Mouse (Mus musculus) kidney, embryonic 16.5 days (tissue): ENCODE measurements around the gene Pth2. TPM values are rescaled to one million over a fixed set of nuclear protein-coding genes. Genes with fewer than 3 reads are reported as not detected.
"Not testable (repeated sequence)": the region's sequence is repeated elsewhere in the genome, so short reads cannot be mapped to it uniquely, and the experiment has no call there.

Experiments used
- ATAC-seq: fragments of 200-750 bp; cut with Nextera tagmentation; 2 replicates; pipeline ENCODE4 v1.8.0; 2017; ENCODE audit warnings: moderate TSS enrichment; ENCODE audit not compliant: low FRiP score, low TSS enrichment
- H3K27ac ChIP-seq: fragments of 300-500 bp; sonication (generic); 2 replicates; pipeline ENCODE4 v1.5.1; 2014; ENCODE audit warnings: low read length
- H3K27me3 ChIP-seq: fragments of 300-500 bp; sonication (generic); 2 replicates; pipeline ENCODE4 v1.6.1; 2014; ENCODE audit warnings: low read length, control low read depth, mixed read lengths; ENCODE audit not compliant: insufficient read depth
- H3K36me3 ChIP-seq: fragments of 300-500 bp; sonication (generic); 2 replicates; pipeline ENCODE4 v1.6.1; 2014; ENCODE audit warnings: low read length, control low read depth, mixed read lengths; ENCODE audit not compliant: insufficient read depth
- H3K4me1 ChIP-seq: fragments of 300-500 bp; sonication (generic); 2 replicates; pipeline ENCODE4 v1.6.1; 2014; ENCODE audit warnings: low read length, control low read depth, mixed read lengths; ENCODE audit not compliant: insufficient read depth
- H3K4me2 ChIP-seq: fragments of 300-500 bp; sonication (generic); replicated peaks from 2 replicates; pipeline ENCODE4 v1.6.1; 2014; ENCODE audit warnings: low read depth, low read length
- H3K4me3 ChIP-seq: fragments of 300-500 bp; sonication (generic); 2 replicates; pipeline ENCODE4 v1.5.1; 2014; ENCODE audit warnings: mild to moderate bottlenecking, low read length
- H3K9ac ChIP-seq: fragments of 300-500 bp; sonication (generic); replicated peaks from 2 replicates; pipeline ENCODE4 v1.6.1; 2014; ENCODE audit warnings: low read length
- H3K9me3 ChIP-seq: fragments of 300-500 bp; sonication (generic); 2 replicates; pipeline ENCODE4 v1.6.1; 2016; ENCODE audit warnings: low read length, control low read depth
- WGBS: fragments of 180-500 bp; shearing (Covaris S2); extraction: QIAGEN DNeasy Blood & Tissue Kit; methylation state at CpG from one replicate; pipeline ENCODE4 v1.1.7; 2014; 5-methylcytosine and 5-hydroxymethylcytosine counted together
- polyA plus RNA-seq: library from polyadenylated mRNA; unstranded; fragments of >200 nt; fragmentation: Nextera tagmentation; extraction: Ambion mirVana; gene quantifications from 2 replicates; pipeline ENCODE4 v1.2.1, GENCODE M21; 2015

Gene Pth2
- polyA plus RNA-seq, 1 experiment from 2014 or later, result not detected

DNA sequence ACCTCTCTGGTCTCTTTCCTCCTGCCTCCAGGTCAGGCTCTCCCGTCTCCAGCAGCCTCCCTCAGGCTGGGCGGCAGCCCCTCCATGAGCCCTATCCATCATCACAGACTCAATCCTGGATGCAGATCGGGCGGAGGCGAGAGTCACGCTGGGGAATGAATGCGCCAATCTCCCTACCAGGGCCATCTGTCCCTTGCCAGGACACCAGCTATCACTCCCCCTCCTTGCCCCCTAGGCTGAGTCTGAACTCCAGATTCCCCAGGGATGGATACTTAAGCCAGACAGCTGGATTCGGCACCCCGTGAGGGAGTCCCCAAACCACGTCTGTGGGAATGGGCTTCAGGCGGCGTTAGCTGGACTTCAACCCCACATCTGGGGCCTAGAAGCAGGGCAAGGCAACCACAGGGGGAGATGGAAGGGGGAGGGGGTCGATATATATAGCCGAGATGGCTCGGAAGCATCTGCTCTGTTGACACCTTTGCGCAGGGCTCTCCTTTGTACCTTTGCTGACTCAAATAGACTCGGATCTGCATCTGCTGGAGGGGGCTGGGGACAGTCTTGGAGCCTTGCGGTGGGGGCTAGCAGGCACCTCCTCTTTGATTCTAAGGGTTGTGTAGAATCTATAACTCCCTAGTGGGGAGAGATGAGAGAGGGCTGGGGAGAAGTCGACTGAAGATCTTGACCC is 12.9 kb upstream of the Pth2 start:
- Histone ChIP-seq H3K4me2 (no peak overlapping the region), H3K27ac (no peak overlapping the region), H3K27me3 (peaks cover 76% of the 10 kb centered on the region), H3K4me3 (no peak overlapping the region), H3K4me1 (0 out of 2 replicates have a peak, but pooled peaks cover 5% of the 10 kb centered on the region), H3K9ac (no peak overlapping the region), H3K9me3 (peaks cover 19% of the 10 kb centered on the region), H3K36me3 (no peaks in the 10 kb centered on the region)
- 3% methylated on average over 19 of the region's 19 CpGs for WGBS
- no peak for ATAC-seq

DNA sequence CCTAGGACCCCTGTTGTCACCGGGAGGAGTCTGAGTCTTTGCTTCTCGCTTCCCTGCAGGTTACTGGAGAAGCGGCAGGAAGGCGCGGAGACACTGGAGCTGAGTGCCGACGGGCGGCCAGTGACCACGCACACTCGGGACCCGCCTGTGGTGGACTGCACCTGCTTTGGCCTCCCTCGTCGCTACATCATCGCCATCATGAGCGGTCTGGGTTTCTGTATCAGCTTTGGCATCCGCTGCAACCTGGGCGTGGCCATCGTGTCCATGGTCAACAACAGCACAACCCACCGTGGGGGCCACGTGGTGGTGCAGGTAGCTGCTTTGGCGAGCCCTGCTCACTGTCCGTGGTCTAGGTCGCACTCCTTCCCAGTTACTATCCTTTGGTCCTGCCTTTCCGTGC is 12.1 kb upstream of the Pth2 start:
- Histone ChIP-seq H3K36me3 (no peaks in the 10 kb centered on the region), H3K4me1 (0 out of 2 replicates have a peak, but pooled peaks cover 5% of the 10 kb centered on the region), H3K4me2 (no peak overlapping the region), H3K9ac (no peak overlapping the region), H3K27ac (no peak overlapping the region), H3K27me3 (peaks cover 69% of the 10 kb centered on the region), H3K4me3 (peak overlapping the region; percentile 13; the same call in 1 of the 2 replicates), H3K9me3 (peaks cover 19% of the 10 kb centered on the region)
- 5% methylated on average over 24 of the region's 24 CpGs for WGBS
- 0 out of 2 replicates have a peak, but pooled peaks have one; percentile 35 for ATAC-seq

GRCm38 (mm10) chr7:45169495-45169894 is 11.3 kb upstream of the Pth2 start:
- Histone ChIP-seq H3K4me3 (no peak overlapping the region), H3K27ac (no peak overlapping the region), H3K27me3 (peaks cover 68% of the 10 kb centered on the region), H3K9ac (no peak overlapping the region), H3K36me3 (no peaks in the 10 kb centered on the region), H3K9me3 (peaks cover 19% of the 10 kb centered on the region), H3K4me1 (0 out of 2 replicates have a peak, but pooled peaks cover under 1% of the 10 kb centered on the region), H3K4me2 (no peak overlapping the region)
- 91% methylated on average over 3 of the region's 3 CpGs for WGBS
- ATAC-seq, result no peak

DNA sequence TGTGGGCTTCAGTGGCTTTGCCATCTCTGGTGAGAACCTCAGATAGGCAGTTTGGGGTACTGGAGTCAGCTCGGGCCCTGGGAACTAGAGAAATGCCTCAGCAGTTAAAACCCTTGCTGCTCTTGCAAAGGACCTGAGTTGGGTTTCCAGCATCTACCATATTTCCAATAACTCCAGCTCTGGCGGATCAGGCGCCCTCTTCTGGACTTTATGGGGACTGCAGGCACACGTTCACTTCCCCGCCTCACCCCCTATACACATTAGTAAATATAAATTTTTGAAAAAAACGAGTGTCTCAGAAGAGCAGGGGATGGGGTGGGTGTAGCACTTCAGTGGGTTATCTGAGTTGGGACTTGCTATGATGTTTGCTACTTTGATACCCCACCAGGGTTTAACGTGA is 7.8 kb upstream of the Pth2 start:
- H3K9me3 ChIP-seq, result peaks cover 19% of the 10 kb centered on the region
- H3K4me2 ChIP-seq, result no peak overlapping the region
- ATAC-seq, result no peak
- 56% methylated on average over 7 of the region's 7 CpGs for WGBS
- no peak overlapping the region for H3K9ac ChIP-seq
- H3K4me1 ChIP-seq, result peaks cover 14% of the 10 kb centered on the region; the same call in 1 of the 2 replicates
- no peaks in the 10 kb centered on the region for H3K36me3 ChIP-seq
- H3K4me3 ChIP-seq, result no peak overlapping the region
- H3K27me3 ChIP-seq, result peaks cover 69% of the 10 kb centered on the region
- H3K27ac ChIP-seq, result no peak overlapping the region

- not testable (repeated sequence) for H3K9ac ChIP-seq
Measured at GRCm38 (mm10) chr7:45173772-45174171, 7.0 kb upstream of the Pth2 start.

DNA sequence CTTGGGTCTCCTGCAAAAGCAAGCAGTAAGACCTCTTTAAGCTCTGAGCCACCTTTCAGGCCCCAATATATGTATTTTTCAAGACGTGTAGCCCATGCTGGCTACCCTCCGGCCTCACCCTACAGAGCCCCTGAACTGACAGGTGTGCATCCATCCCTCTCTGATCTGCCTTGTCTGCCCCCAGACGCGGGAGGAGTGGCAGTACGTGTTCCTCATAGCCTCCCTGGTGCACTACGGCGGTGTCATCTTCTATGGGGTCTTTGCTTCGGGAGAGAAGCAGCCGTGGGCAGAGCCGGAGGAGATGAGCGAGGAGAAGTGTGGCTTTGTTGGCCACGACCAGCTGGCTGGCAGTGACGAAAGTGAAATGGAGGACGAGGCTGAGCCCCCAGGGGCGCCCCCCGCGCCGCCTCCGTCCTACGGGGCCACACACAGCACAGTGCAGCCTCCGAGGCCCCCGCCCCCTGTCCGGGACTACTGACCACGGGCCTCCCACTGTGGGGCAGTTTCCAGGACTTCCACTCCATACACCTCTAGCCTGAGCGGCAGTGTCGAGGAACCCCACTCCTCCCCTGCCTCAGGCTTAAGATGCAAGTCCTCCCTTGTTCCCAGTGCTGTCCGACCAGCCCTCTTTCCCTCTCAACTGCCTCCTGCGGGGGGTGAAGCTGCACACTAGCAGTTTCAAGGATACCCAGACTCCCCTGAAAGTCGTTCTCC is 6.1 kb upstream of the Pth2 start:
- Histone ChIP-seq H3K4me2 (peak overlapping the region; percentile 33; the same call in 1 of the 2 replicates), H3K27me3 (peaks cover 70% of the 10 kb centered on the region), H3K9me3 (peaks cover 8% of the 10 kb centered on the region), H3K4me1 (peaks cover 14% of the 10 kb centered on the region; the same call in 1 of the 2 replicates), H3K9ac (no peak overlapping the region; the same call in 1 of the 2 replicates), H3K36me3 (no peaks in the 10 kb centered on the region), H3K27ac (no peak overlapping the region), H3K4me3 (no peak overlapping the region)
- 3% methylated on average over 29 of the region's 29 CpGs for WGBS
- peak; percentile 43; the same call in 1 of the 2 replicates for ATAC-seq

More at GRCm38 (mm10) chr7:45173772-45174171, 7.0 kb upstream of the Pth2 start:
- not testable (repeated sequence) for H3K27ac ChIP-seq, ATAC-seq, H3K4me3 ChIP-seq, H3K36me3 ChIP-seq, H3K4me2 ChIP-seq
- 73% methylated on average over 1 of the region's 1 CpGs for WGBS
- peaks cover 14% of the 10 kb centered on the region; the same call in 1 of the 2 replicates for H3K4me1 ChIP-seq
- peaks cover 69% of the 10 kb centered on the region for H3K27me3 ChIP-seq
- peaks cover 17% of the 10 kb centered on the region for H3K9me3 ChIP-seq

DNA sequence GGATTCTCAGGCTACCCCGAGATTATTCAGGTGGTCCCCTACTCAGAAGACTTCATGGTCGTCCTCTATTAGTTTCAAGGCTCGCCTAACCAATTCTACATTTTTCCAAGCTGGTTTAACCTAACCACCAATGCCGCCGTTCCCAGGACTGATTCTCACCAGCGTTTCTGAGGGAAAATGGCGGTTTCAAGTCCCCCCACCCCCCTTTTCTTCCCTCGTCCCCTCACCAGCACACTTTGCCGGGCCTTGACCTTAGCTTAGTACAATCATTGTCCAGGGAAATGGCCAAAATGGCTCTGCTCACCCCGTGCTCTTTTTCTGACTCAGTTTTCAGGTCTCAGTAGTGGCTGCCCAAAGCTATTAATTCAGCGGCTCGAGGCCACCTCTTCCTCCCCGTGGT is 5.4 kb upstream of the Pth2 start:
- 3% methylated on average over 13 of the region's 13 CpGs for WGBS
- no peak overlapping the region for H3K27ac ChIP-seq
- peaks cover 77% of the 10 kb centered on the region for H3K27me3 ChIP-seq
- no peak overlapping the region for H3K4me3 ChIP-seq
- no peak overlapping the region for H3K4me2 ChIP-seq
- peaks cover 1% of the 10 kb centered on the region for H3K9me3 ChIP-seq
- ATAC-seq, result no peak
- no peak overlapping the region for H3K9ac ChIP-seq
- H3K36me3 ChIP-seq, result no peaks in the 10 kb centered on the region
- peaks cover 14% of the 10 kb centered on the region; the same call in 1 of the 2 replicates for H3K4me1 ChIP-seq

DNA sequence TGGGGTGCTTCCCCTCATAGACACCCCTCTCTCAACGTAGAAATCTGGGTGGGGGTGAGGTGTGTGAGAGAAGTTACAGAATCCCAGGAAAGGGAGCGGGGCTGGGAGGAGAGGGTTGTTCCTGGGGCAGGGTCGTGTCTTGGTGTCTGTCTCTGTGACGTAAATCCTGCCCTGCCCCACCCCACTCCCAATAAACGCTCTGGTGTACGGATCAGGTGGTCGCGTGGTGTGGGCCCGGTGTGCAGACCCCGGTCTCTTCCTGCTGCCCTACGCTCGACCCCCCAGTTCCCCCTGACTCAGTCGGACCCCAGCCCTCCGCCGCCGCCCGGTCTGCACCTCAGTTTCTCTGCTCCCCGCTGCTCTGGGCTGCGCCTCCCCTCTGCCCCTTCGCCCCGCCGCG is 4.9 kb upstream of the Pth2 start:
- no peak overlapping the region for H3K9ac ChIP-seq
- H3K27ac ChIP-seq, result no peak overlapping the region
- H3K36me3 ChIP-seq, result no peaks in the 10 kb centered on the region
- peak overlapping the region; percentile 28 for H3K4me3 ChIP-seq
- ATAC-seq, result no peak
- peaks cover 14% of the 10 kb centered on the region; the same call in 1 of the 2 replicates for H3K4me1 ChIP-seq
- under 1% methylated on average over 23 of the region's 23 CpGs for WGBS
- peaks cover 82% of the 10 kb centered on the region for H3K27me3 ChIP-seq
- H3K9me3 ChIP-seq, result no peaks in the 10 kb centered on the region
- H3K4me2 ChIP-seq, result peak overlapping the region; percentile 41

DNA sequence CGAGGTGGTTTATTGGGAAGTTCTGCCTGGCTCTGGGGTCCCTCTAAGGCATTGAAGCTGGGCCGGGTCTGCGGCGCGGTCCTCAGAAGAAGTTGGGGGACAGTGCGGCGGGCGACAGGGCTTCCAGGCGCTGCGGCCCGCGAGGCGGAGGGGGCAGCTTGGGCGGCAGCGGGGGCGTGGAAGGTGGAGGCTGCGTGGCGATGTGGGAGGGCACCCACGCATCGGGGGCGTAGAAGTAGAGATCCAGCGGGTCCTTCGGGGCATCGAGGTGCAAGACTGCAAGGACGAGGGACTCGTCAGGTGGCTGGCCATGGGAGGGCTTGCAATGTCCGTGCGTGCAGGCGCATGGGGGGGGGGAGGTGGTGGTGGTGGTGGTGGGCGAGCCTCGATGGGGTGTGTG is 4.4 kb upstream of the Pth2 start:
- H3K9ac ChIP-seq, result no peak overlapping the region

GRCm38 (mm10) chr7:45178550-45178949 is 2.2 kb upstream of the Pth2 start:
- WGBS, result 23% methylated on average over 7 of the region's 7 CpGs
- Histone ChIP-seq H3K27ac (no peak overlapping the region), H3K27me3 (peaks cover 97% of the 10 kb centered on the region), H3K4me2 (no peak overlapping the region), H3K9me3 (no peaks in the 10 kb centered on the region), H3K4me1 (peaks cover 27% of the 10 kb centered on the region), H3K9ac (no peak overlapping the region), H3K4me3 (no peak overlapping the region), H3K36me3 (no peaks in the 10 kb centered on the region)
- no peak for ATAC-seq

More for the DNA sequence above, 4.4 kb upstream of the Pth2 start:
- Histone ChIP-seq H3K4me2 (peak overlapping the region; percentile 41), H3K4me1 (peaks cover 14% of the 10 kb centered on the region), H3K9me3 (no peaks in the 10 kb centered on the region), H3K4me3 (peak overlapping the region; percentile 28), H3K27ac (no peak overlapping the region), H3K27me3 (peaks cover 86% of the 10 kb centered on the region), H3K36me3 (no peaks in the 10 kb centered on the region)
- WGBS, result 1% methylated on average over 23 of the region's 31 CpGs
- no peak for ATAC-seq
